Mouse (Mus musculus): ENCODE measurements around the gene Rac3. TPM values are rescaled to one million over a fixed set of nuclear protein-coding genes. Genes with fewer than 3 reads are reported as not detected.
"Not testable (repeated sequence)": the region's sequence is repeated elsewhere in the genome, so short reads cannot be mapped to it uniquely, and the experiment has no call there.

Rac3 gene
- polyA plus RNA-seq (2016; fragmentation: Nextera tagmentation; extraction: Ambion mirVana): 32.4 and 41.9 TPM in 2 replicates

DNA sequence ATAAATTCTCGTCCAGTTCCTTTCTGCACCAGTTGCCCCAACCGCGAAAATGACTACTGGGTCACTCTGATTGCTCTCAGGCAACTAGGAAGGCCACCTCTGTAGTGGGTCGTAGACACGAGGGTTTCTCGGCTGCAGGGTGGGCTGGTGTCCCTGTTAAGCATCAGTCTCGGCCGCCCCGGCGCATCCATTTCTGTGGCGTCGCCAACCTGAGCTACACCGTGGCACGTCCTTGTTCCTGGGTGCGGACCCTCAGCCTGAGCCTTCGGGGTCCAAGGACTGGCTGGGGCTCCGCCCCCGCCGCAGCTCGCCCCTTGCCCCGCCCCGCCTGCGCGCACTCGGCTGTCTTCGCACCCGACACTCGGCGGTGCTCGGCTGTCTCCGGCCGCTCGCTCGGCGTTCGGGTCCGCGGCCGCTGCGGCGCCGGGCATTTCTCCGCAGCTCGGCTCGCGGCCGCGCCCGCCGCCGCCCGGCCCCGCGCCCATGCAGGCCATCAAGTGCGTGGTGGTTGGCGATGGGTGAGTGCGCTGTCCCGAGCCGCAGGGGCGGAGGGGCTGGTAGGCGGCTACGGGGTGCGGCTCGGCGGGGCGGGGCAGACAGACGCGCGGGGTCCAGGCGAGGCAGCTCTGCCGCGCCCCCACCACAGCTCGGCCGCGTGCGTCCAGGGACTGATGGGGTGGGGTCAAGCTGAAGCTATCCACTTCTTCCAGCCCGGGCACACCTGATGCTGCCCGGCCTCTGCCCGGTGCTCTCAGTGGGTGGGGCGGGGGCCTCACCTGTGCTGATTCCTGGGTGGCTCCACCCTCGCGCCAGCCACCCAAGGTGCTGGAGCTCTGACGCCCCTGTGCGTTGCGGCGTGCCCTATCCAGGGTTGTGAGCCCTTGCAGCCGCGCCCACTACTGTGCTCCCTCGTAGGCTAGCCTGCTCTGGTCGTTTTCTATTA, at the start of gene Rac3:
Rac3 (plus strand) TSS at position 347 of the 943 bp plus-strand sequence.
- H3K27me3 ChIP-seq (ENCODE audit: low read depth, poor library complexity, severe bottlenecking): peaks cover 52% of the 10 kb centered on the region
- H3K9me3 ChIP-seq (replicated peaks): no peaks in the 10 kb centered on the region
- H3K4me3 ChIP-seq: peak within 1 kb of the TSS; percentile 74
- H3K36me3 ChIP-seq: peaks cover 37% of the 10 kb centered on the region
- under 1% methylated on average over 90 of the region's 90 CpGs for WGBS
- H3K27ac ChIP-seq (replicated peaks): peak within 1 kb of the TSS; percentile 79
- DNase-seq (ENCODE audit: low spot score): peak; percentile 81
- H3K4me1 ChIP-seq: peaks cover 34% of the 10 kb centered on the region

DNA sequence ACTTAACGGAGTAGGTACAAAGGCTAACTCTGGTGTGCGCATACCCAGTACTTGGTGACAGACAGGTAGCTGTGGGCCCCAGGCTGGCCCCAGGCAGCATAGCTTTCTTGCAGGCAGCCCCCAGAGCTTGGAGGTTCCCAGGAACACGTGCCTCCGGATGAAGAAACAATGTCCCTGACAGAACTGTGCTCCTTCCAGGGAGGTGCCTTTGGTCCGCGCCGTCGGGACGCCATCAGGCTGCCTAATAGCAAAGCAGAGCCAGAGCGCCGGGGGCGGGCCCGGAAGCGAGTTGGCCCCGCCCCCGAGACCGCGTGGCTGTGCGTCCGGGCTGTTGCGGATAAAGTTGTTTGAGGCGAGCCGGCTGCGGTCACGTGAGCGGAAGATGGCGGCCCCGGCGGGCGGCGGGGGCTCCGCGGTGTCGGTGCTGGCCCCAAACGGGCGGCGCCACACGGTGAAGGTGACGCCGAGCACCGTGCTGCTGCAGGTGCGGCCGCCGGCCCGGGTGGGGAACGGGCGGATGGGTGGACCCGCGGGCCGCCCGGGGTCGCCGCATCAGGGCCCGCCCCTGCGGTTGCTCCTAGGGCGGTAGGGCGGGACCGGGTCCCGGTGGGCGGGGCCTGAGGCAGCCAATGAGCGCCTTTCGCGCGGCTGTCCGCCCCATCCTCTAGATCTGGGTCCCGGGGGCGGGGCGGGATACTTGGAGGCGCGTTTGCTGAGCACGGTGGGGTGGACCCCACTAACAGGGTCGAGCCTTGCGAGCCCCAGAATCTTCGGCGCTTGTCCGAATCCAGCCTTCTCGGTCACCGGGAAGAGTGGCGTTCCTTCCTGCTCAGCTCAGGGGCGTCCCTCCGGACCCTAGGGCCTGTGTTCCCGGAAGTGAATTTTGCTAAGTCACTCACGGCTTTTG, 48.3 kb upstream of the Rac3 start, which contains the start of gene Aspscr1:
Aspscr1 (plus strand) TSS at position 287 of the 907 bp plus-strand sequence.
- WGBS: 2% methylated on average over 83 of the region's 83 CpGs

DNA sequence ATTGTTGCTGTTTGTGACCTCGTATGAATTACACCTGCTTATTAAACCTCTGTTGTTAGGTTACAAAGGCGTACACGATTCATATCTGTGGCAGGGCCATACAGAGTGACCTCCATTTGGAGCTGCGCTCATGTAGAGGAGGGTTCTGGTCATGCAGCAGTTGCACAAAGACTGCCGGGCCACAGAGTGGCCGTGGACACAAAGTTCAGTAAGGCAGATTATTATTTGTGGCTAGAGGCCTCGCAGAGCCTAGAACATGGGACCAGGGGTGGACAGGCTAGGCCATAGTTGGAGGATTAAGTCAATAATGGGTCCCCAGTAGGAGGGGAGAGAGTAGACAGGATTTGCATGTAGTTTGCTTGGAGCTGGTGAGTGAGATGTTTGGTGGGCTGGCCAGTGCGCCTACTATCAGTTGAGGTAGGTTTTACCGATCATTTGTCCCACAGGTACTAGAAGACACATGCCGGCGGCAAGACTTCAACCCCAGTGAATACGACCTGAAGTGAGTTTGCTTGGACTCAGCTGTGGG, 47.6 kb upstream of the Rac3 start:
- no peaks in the 10 kb centered on the region for H3K9me3 ChIP-seq (replicated peaks)
- peaks cover 23% of the 10 kb centered on the region for H3K4me1 ChIP-seq
- H3K4me3 ChIP-seq: peak overlapping the region; percentile 80
- peaks cover 36% of the 10 kb centered on the region for H3K36me3 ChIP-seq
- H3K27me3 ChIP-seq (ENCODE audit: low read depth, poor library complexity, severe bottlenecking): no peaks in the 10 kb centered on the region
- peak overlapping the region; percentile 99 for H3K27ac ChIP-seq (replicated peaks)
- no peak for DNase-seq (ENCODE audit: low spot score)
- WGBS: 44% methylated on average over 12 of the region's 12 CpGs

More for the DNA sequence above, 48.3 kb upstream of the Rac3 start, which contains the start of gene Aspscr1:
- H3K36me3 ChIP-seq: peaks cover 28% of the 10 kb centered on the region
- peak within 1 kb of the TSS; percentile 99 for H3K27ac ChIP-seq (replicated peaks)
- peaks cover 23% of the 10 kb centered on the region for H3K4me1 ChIP-seq
- DNase-seq (ENCODE audit: low spot score): peak; percentile 94
- no peaks in the 10 kb centered on the region for H3K27me3 ChIP-seq (ENCODE audit: low read depth, poor library complexity, severe bottlenecking)
- H3K9me3 ChIP-seq (replicated peaks): no peaks in the 10 kb centered on the region
- H3K4me3 ChIP-seq: peak within 1 kb of the TSS; percentile 80

DNA sequence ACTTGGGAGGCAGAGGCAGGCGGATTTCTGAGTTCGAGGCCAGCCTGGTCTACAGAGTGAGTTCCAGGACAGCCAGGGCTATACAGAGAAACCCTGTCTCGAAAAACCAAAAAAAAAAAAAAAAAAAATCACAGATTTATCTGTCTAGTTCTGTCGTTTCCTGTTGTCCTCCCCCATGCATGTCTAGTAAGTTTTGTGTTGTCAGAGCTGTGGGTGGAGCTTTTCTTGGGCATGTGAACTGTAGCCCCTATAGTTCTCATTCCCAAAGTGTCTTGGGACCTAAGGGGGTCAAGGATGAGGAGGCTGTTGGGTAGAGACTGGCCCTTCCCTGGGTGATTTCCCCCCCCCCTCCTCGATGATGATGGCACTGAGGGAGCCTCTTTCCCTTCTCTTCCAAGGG, 45.4 kb upstream of the Rac3 start:
- not testable (repeated sequence) for H3K4me3 ChIP-seq; H3K27me3 ChIP-seq (ENCODE audit: low read depth, poor library complexity, severe bottlenecking); H3K27ac ChIP-seq (replicated peaks); H3K9me3 ChIP-seq (replicated peaks); DNase-seq (ENCODE audit: low spot score)
- peaks cover 23% of the 10 kb centered on the region for H3K4me1 ChIP-seq
- peaks cover 58% of the 10 kb centered on the region for H3K36me3 ChIP-seq
- whole genome bisulfite sequencing: 84% methylated on average over 5 of the region's 5 CpGs

DNA sequence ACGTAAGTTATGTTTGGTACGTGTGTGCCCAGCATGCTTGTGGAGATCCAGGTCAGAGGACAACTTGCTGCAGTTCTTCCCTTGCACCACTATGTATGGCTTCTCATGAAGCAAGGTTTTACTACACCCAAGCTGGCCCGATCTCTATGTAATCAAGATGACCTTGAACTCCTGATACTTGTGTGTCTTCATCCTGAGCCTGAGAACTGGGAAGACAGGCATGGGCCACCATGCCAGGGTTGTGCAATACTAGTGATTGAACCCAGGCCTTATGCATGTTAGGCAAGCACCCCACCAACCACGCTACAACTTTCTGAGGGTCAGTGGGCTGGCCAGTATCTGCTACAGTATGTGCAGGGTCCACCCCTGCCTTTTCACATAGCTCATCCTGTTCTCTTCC, 44.3 kb upstream of the Rac3 start:
- H3K9me3 ChIP-seq (replicated peaks): no peaks in the 10 kb centered on the region
- H3K4me3 ChIP-seq: no peak overlapping the region
- no peak for DNase-seq (ENCODE audit: low spot score)
- 90% methylated on average over 4 of the region's 4 CpGs for WGBS
- no peak overlapping the region for H3K27ac ChIP-seq (replicated peaks)
- peaks cover 69% of the 10 kb centered on the region for H3K36me3 ChIP-seq
- no peaks in the 10 kb centered on the region for H3K27me3 ChIP-seq (ENCODE audit: low read depth, poor library complexity, severe bottlenecking)
- H3K4me1 ChIP-seq: peaks cover 23% of the 10 kb centered on the region

DNA sequence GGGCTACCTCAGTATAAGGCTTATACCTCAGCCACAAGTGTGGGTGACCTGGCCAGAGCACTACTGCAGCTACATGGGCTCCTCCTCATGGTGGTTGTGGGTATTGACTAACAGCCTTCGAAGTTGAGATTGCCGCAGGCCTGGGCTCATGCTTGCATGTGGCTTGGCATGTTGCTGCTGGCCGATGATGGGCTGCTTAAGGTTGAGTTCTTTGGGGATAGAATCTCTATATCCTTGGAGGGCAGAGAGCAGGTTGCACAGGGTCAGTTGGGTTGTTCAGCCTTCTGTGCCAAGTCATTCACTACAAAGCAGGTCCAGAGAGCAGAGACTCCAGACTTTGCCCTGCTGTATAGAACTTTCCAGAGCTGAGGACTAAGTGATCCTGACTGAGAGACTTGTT, 41.4 kb upstream of the Rac3 start:
- Histone ChIP-seq H3K4me3 (no peak overlapping the region), H3K27me3 (ENCODE audit: low read depth, poor library complexity, severe bottlenecking) (no peaks in the 10 kb centered on the region), H3K4me1 (no peaks in the 10 kb centered on the region), H3K27ac (replicated peaks) (no peak overlapping the region), H3K36me3 (peaks cover 95% of the 10 kb centered on the region), H3K9me3 (replicated peaks) (no peaks in the 10 kb centered on the region)
- 64% methylated on average over 3 of the region's 3 CpGs for WGBS
- DNase-seq (ENCODE audit: low spot score): no peak

DNA sequence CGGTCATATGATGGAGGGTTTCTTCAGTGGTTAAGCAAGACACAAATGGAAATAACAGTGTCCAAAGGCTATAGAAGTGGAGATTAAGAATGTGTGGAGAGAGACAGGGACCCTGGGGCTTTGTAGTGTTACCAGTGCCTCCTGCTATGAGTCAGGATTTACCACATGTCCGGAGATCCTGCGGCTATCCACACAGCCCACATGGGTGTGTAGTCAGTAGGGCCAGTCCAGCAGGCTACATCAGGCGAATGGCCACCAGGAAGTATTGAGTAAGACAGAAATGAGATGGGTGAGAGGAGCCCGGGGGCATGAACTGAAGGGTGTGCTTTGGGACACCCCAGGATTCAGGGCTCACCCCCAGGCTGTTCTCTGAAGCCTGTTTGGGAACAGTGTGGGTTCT, 38.6 kb upstream of the Rac3 start:
- Histone ChIP-seq H3K9me3 (replicated peaks) (no peaks in the 10 kb centered on the region), H3K36me3 (peaks cover 97% of the 10 kb centered on the region), H3K27ac (replicated peaks) (no peak overlapping the region), H3K4me3 (no peak overlapping the region), H3K27me3 (ENCODE audit: low read depth, poor library complexity, severe bottlenecking) (no peaks in the 10 kb centered on the region), H3K4me1 (peaks cover 9% of the 10 kb centered on the region; the same call in 1 of the 2 replicates)
- no peak for DNase-seq (ENCODE audit: low spot score)
- 93% methylated on average over 5 of the region's 5 CpGs for WGBS

DNA sequence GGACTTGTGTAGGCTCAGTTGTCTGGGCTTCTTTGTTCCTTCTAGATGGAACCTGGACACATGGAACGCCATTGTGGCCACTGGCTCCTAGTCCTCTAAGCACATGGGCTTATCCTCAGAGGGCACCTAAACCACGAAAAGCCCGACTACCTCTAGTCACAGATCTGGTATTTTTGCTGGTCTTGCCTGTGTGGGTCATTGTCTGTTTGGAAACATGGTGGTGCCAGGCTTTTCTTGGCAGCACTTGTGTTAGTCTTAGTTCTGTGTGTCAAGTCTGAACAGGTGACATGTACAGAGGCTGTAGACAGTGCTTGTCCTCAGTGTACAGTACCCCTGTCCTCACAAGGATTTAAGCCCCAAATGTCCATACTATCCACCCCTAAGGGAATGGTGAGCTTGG, 37.7 kb upstream of the Rac3 start:
- Histone ChIP-seq H3K4me1 (peaks cover 9% of the 10 kb centered on the region; the same call in 1 of the 2 replicates), H3K27me3 (ENCODE audit: low read depth, poor library complexity, severe bottlenecking) (no peaks in the 10 kb centered on the region), H3K27ac (replicated peaks) (no peak overlapping the region), H3K4me3 (no peak overlapping the region), H3K36me3 (peaks cover 97% of the 10 kb centered on the region), H3K9me3 (replicated peaks) (no peaks in the 10 kb centered on the region)
- 92% methylated on average over 3 of the region's 3 CpGs for WGBS
- DNase-seq (ENCODE audit: low spot score): no peak

DNA sequence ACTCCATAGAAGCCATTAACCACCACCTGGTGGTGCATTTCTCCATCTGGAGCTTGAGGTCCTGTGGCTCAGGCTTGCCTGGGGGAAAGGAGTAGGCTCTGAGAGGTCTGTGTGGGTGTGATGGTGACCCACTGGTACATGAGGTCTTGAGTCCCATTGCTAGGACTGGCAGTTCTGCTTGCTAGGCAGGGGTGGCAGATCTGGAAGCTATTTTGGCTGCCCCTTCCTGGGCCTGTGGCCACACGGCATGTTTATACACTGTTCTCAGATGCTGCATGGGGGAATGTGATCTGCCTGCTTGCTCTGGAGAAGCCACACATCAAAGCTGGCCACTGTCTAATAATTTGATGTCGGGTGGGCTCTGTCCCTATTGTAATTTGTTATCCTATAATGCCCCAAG, 37.2 kb upstream of the Rac3 start:
- H3K4me3 ChIP-seq: no peak overlapping the region
- 83% methylated on average over 2 of the region's 2 CpGs for WGBS
- H3K27me3 ChIP-seq (ENCODE audit: low read depth, poor library complexity, severe bottlenecking): no peaks in the 10 kb centered on the region
- H3K36me3 ChIP-seq: peaks cover 97% of the 10 kb centered on the region
- no peaks in the 10 kb centered on the region for H3K9me3 ChIP-seq (replicated peaks)
- DNase-seq (ENCODE audit: low spot score): no peak
- H3K27ac ChIP-seq (replicated peaks): no peak overlapping the region
- H3K4me1 ChIP-seq: peaks cover 9% of the 10 kb centered on the region; the same call in 1 of the 2 replicates

DNA sequence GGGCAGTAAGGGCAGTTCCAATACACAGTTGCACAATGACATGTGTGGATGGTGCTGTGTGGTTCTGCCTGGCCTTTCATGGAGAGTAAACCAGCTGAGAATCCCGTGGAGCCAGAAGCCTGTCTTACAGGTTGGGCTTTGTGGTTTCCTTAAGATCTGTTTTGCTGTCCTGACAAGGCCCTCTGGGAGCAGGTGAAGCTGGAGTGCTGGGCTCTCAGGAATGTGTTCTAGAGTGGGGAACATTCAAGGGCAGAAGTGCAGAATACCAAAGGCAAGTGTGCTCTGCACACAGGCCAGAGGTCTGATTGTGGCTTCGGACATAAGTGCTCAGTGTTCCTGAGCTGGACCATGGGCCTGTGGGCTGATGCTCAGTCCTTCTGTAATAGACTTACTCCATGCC, 36.6 kb upstream of the Rac3 start:
- Histone ChIP-seq H3K9me3 (replicated peaks) (no peaks in the 10 kb centered on the region), H3K27me3 (ENCODE audit: low read depth, poor library complexity, severe bottlenecking) (no peaks in the 10 kb centered on the region), H3K27ac (replicated peaks) (no peak overlapping the region), H3K36me3 (peaks cover 97% of the 10 kb centered on the region), H3K4me3 (no peak overlapping the region), H3K4me1 (peaks cover 9% of the 10 kb centered on the region; the same call in 1 of the 2 replicates)
- DNase-seq (ENCODE audit: low spot score): no peak
- WGBS: 92% methylated on average over 2 of the region's 2 CpGs

DNA sequence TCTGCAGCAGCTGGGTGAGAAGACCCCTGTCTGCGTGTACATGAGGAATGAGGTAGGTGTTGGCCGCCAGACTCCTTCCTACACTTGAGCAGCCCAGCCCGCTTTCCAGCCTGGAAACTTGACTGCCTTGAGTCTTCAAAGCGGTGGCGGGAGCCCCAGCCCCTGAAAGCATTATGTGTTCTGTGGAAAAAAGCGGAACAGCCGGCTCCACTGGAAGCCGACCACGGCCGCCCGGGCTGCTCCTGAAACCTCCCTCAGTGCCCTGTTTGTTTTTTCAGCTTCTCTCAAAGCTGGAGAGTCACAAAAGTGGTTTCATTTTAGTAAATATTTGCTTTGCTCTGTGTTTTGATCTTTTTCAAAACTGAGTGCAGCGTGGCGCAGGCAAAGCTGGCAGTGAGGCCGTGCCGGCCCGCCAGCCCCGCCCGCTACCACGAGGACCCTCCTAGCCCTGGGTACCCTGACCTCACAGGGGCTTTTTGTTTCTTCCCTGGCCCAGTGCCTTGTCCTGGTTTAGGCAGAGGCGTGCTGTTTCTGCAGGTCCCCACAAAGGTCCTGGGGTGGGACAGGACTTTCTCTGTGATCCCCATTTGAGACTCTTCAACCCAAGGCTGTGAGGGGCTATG, 34.5 kb upstream of the Rac3 start:
- Histone ChIP-seq H3K27me3 (ENCODE audit: low read depth, poor library complexity, severe bottlenecking) (no peaks in the 10 kb centered on the region), H3K4me1 (peaks cover 9% of the 10 kb centered on the region; the same call in 1 of the 2 replicates), H3K4me3 (no peak overlapping the region), H3K36me3 (peaks cover 93% of the 10 kb centered on the region), H3K27ac (replicated peaks) (peak overlapping the region; percentile 46; the same call in 1 of the 2 replicates), H3K9me3 (replicated peaks) (no peaks in the 10 kb centered on the region)
- no peak for DNase-seq (ENCODE audit: low spot score)
- 84% methylated on average over 20 of the region's 20 CpGs for WGBS

DNA sequence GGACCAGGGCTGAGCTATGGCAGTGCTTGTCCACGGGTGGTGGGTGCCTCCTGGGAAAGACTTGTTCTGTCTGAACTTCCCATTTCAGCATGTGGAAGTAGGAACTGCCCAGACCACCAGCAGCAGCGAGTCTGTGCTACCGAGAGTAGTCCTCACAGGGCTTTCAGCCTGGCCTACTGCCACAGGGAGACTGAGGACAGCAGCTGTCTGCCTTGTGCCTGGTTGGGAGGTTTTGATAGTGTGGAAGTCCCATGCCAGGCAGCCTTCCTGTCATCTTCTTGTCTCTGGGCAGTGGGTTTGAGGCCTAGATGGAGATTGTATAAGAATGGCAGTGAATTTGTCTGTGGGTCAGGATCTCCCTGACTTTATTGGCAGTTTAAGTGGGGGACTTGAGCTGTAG, 31.9 kb upstream of the Rac3 start:
- no peak overlapping the region for H3K27ac ChIP-seq (replicated peaks)
- H3K4me1 ChIP-seq: peaks cover 14% of the 10 kb centered on the region
- peaks cover 93% of the 10 kb centered on the region for H3K36me3 ChIP-seq
- no peaks in the 10 kb centered on the region for H3K9me3 ChIP-seq (replicated peaks)
- H3K4me3 ChIP-seq: 0 out of 2 replicates have a peak overlapping the region, but pooled peaks have one; percentile 1
- DNase-seq (ENCODE audit: low spot score): no peak
- WGBS: 87% methylated on average over 3 of the region's 3 CpGs
- no peaks in the 10 kb centered on the region for H3K27me3 ChIP-seq (ENCODE audit: low read depth, poor library complexity, severe bottlenecking)

Measured in midbrain, embryonic 10.5 days (tissue).